Mouse (Mus musculus) brain, embryonic 14.5 days (tissue): ENCODE data around the gene Sorbs1.

Experiments used
- CTCF ChIP-seq: fragments of 200-500 bp; IDR thresholded peaks from 2 replicates; pipeline ENCODE4 v1.5.1; 2012; ENCODE audit warnings: inconsistent platforms, mild to moderate bottlenecking, moderate library complexity, borderline replicate concordance; ENCODE audit not compliant: insufficient read depth, insufficient read length; ENCODE audit errors: extremely low read depth
- POLR2A ChIP-seq: fragments of 200-500 bp; IDR thresholded peaks from 2 replicates; pipeline ENCODE4 v1.6.1; 2012; ENCODE audit warnings: mild to moderate bottlenecking, inconsistent platforms, borderline replicate concordance; ENCODE audit not compliant: poor library complexity, insufficient read depth, insufficient read length, severe bottlenecking; ENCODE audit errors: extremely low read depth

DNA sequence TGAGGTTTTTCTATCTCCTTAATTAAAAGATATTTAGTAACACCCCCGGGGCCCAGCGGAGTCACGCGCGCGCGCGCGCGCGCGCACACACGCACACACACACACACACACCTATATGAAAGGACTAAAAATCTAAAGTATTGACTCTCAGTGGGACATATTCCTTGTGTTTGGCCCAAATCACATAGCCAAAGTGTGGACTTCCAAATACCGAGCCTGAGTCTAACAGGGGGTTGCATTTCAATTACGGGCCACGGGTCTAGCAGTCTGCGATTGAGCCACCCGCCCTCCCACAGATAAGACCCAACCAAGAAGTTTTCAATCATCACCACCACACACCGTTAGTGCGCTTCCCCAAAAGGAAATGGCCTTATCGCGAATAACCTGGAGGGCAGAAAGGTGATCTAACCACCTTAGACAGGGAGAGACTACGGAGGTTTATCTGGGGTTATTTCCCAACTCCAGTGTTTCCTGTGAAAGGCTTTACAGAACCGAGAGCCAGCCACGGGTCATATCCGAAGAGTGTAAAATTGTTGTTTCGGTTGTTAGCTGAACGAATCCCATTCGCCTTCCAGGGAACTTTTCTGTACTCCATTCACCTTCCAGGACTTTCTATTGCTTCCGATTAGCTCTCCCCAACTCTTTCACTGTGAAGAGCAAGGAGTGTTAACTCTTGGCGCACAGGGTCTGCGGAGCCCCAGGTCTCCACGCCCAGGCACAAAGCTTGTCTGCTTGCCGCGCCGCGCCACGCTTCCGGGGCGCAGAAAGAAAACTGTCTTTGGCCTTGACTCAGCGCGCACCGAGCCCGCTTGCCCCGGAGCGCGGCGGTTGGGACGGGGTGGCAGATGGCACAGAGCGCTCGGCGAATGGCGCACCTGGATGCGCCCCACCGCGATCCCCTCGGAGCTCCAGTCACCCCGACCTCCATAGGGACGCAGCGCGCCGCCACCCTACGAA, 242.9 kb downstream of the Sorbs1 start:
- no peak for TF ChIP-seq POLR2A
- no peak for TF ChIP-seq CTCF
